Mouse (Mus musculus) C2C12 (cell line): Measurements from ENCODE around the gene Fdxr. TPM values are rescaled to one million over a fixed set of nuclear protein-coding genes. Genes with fewer than 3 reads are reported as not detected.

ENCODE experiments used
- H3K27me3 ChIP-seq: one replicate; pipeline ENCODE4 v1.6.1; 2011; ENCODE audit not compliant: control insufficient read depth, insufficient read depth, insufficient read length
- H3K36me3 ChIP-seq: one replicate; pipeline ENCODE4 v1.6.1; 2011; ENCODE audit not compliant: control insufficient read depth, insufficient read depth
- H3K4me3 ChIP-seq: one replicate; pipeline ENCODE4 v1.5.1; 2011; ENCODE audit warnings: mild to moderate bottlenecking, control low read depth; ENCODE audit not compliant: poor library complexity, insufficient read depth, severe bottlenecking
- H3K79me2 ChIP-seq: one replicate; pipeline ENCODE4 v1.6.1; 2011; ENCODE audit not compliant: control insufficient read depth, insufficient read depth
- H3K79me3 ChIP-seq: one replicate; pipeline ENCODE4 v1.6.1; 2011; ENCODE audit warnings: low read depth, control low read depth
- H3ac ChIP-seq: one replicate; pipeline ENCODE3; 2011; ENCODE audit warnings: low read depth; ENCODE audit not compliant: control insufficient read depth, insufficient read length
- CEBPB ChIP-seq: IDR thresholded peaks from one replicate; pipeline ENCODE4 v1.6.1; 2011; ENCODE audit warnings: low read depth, mild to moderate bottlenecking, control low read depth, moderate library complexity
- CTCF ChIP-seq: IDR thresholded peaks from one replicate; pipeline ENCODE4 v1.5.1; 2011; ENCODE audit not compliant: control insufficient read depth, insufficient read depth, insufficient read length
- FOSL1 ChIP-seq: IDR thresholded peaks from one replicate; pipeline ENCODE4 v1.8.0; 2011; ENCODE audit warnings: mild to moderate bottlenecking, low read length; ENCODE audit not compliant: poor library complexity, insufficient read depth, severe bottlenecking
- MAX ChIP-seq: IDR thresholded peaks from one replicate; pipeline ENCODE4 v1.6.1; 2011; ENCODE audit warnings: mild to moderate bottlenecking, control low read depth
- MYOD1 ChIP-seq: IDR thresholded peaks from one replicate; pipeline ENCODE4 v1.6.1; 2011; ENCODE audit warnings: low read depth; ENCODE audit not compliant: control insufficient read depth, insufficient read length
- MYOG ChIP-seq: IDR thresholded peaks from one replicate; pipeline ENCODE4 v1.6.1; 2011; ENCODE audit not compliant: control insufficient read depth, insufficient read length; ENCODE audit errors: extremely low read depth
- USF1 ChIP-seq: IDR thresholded peaks from one replicate; pipeline ENCODE4 v1.6.1; 2011; ENCODE audit warnings: low read depth, mild to moderate bottlenecking, control low read depth, moderate library complexity
- polyA plus RNA-seq: library from polyadenylated mRNA; unstranded; fragments of >200 nt; fragmentation: generic; extraction: Trizol; gene quantifications from one replicate; pipeline ENCODE4 v1.2.1, GENCODE M21; 2012; ENCODE audit warnings: missing spikeins

Gene Fdxr
- polyA plus RNA-seq, 1 experiment, result 10.7 TPM

GRCm38 (mm10) chr11:115226811-115227491 is 49.9 kb downstream of the Fdxr start:
- H3K36me3 ChIP-seq, result no peaks in the 10 kb centered on the region
- no peaks in the 10 kb centered on the region for H3K27me3 ChIP-seq
- no peak overlapping the region for H3ac ChIP-seq
- no peaks in the 10 kb centered on the region for H3K79me3 ChIP-seq
- TF ChIP-seq MYOD1 (no peak), CEBPB (no peak), MYOG (no peak), USF1 (no peak), CTCF (no peak), FOSL1 (no peak), MAX (no peak)
- H3K79me2 ChIP-seq, result no peaks in the 10 kb centered on the region
- H3K4me3 ChIP-seq, result no peak overlapping the region

GRCm38 (mm10) chr11:115225301-115225700 is 51.5 kb downstream of the Fdxr start:
- no peaks in the 10 kb centered on the region for H3K36me3 ChIP-seq
- no peak for TF ChIP-seq USF1
- no peak for TF ChIP-seq CEBPB
- H3K79me2 ChIP-seq, result no peaks in the 10 kb centered on the region
- no peak overlapping the region for H3K4me3 ChIP-seq
- H3ac ChIP-seq, result no peak overlapping the region
- H3K27me3 ChIP-seq, result no peaks in the 10 kb centered on the region
- H3K79me3 ChIP-seq, result no peaks in the 10 kb centered on the region

GRCm38 (mm10) chr11:115224889-115225288 is 52.0 kb downstream of the Fdxr start:
- H3K27me3 ChIP-seq, result no peaks in the 10 kb centered on the region
- H3K79me2 ChIP-seq, result no peaks in the 10 kb centered on the region
- no peak overlapping the region for H3ac ChIP-seq
- no peak for TF ChIP-seq MAX
- no peaks in the 10 kb centered on the region for H3K36me3 ChIP-seq
- H3K79me3 ChIP-seq, result no peaks in the 10 kb centered on the region
- no peak overlapping the region for H3K4me3 ChIP-seq

- H3K79me2 ChIP-seq, result no peaks in the 10 kb centered on the region
- H3K36me3 ChIP-seq, result no peaks in the 10 kb centered on the region
- H3K4me3 ChIP-seq, result no peak overlapping the region
- no peaks in the 10 kb centered on the region for H3K79me3 ChIP-seq
- H3K27me3 ChIP-seq, result no peaks in the 10 kb centered on the region
- no peak overlapping the region for H3ac ChIP-seq
- TF ChIP-seq CEBPB, result no peak
- no peak for TF ChIP-seq USF1
- no peak for TF ChIP-seq MYOD1
- TF ChIP-seq MAX, result no peak
- no peak for TF ChIP-seq FOSL1
- no peak for TF ChIP-seq MYOG
- no peak for TF ChIP-seq CTCF
These were observed 53.0 kb downstream of the Fdxr start for GRCm38 (mm10) chr11:115223877-115224276.

GRCm38 (mm10) chr11:115223451-115223850 is 53.4 kb downstream of the Fdxr start:
- no peak for TF ChIP-seq MYOG
- no peak overlapping the region for H3ac ChIP-seq
- no peaks in the 10 kb centered on the region for H3K79me3 ChIP-seq
- H3K79me2 ChIP-seq, result no peaks in the 10 kb centered on the region
- H3K4me3 ChIP-seq, result no peak overlapping the region
- no peaks in the 10 kb centered on the region for H3K36me3 ChIP-seq
- H3K27me3 ChIP-seq, result no peaks in the 10 kb centered on the region

GRCm38 (mm10) chr11:115222570-115222969 is 54.3 kb downstream of the Fdxr start:
- no peaks in the 10 kb centered on the region for H3K79me2 ChIP-seq
- H3K79me3 ChIP-seq, result no peaks in the 10 kb centered on the region
- TF ChIP-seq FOSL1 (no peak), USF1 (no peak), CEBPB (no peak), MAX (no peak), MYOD1 (no peak), MYOG (no peak), CTCF (no peak)
- H3K36me3 ChIP-seq, result no peaks in the 10 kb centered on the region
- no peak overlapping the region for H3ac ChIP-seq
- no peaks in the 10 kb centered on the region for H3K27me3 ChIP-seq
- H3K4me3 ChIP-seq, result no peak overlapping the region
